Mouse (Mus musculus) brain, adult 2 months (tissue): ENCODE data around the gene Clcn7.

Source experiments
- DNase-seq: peaks from one replicate; pipeline ENCODE4 v3.0.0; 2011; ENCODE audit warnings: low read depth, low spot score

The Clcn7 gene

GRCm38 (mm10) chr17:25210680-25211466, 77.7 kb downstream of the Clcn7 start:
- peak; percentile 89 for DNase-seq

- peak; percentile 74 for DNase-seq
Observed at GRCm38 (mm10) chr17:25211705-25212104, 78.5 kb downstream of the Clcn7 start.
